Mouse (Mus musculus): ENCODE data around the gene Adamts3.

The Adamts3 gene

DNA sequence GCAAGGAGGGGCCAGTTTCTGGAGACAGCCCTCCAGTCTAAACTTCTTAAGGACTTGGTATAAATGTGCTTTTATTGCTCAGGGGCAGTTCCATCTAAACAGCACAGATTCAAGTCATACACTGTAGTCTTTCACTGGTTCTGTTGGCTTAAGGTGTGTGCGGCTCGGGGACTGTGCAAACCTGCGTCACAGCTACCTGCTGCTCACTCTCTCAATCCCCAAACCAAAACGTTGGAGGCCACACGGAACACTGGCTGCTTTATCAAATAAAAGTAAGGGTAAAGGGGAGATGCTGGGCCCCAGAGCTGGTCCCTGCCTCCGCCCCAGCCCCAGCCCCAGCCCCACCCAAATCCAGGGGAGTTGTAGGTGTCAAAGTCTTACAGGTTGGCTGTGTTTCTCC lies 66.5 kb downstream of the Adamts3 start:
- no peak for DNase-seq (ENCODE audit: low read depth, low spot score)

DNA sequence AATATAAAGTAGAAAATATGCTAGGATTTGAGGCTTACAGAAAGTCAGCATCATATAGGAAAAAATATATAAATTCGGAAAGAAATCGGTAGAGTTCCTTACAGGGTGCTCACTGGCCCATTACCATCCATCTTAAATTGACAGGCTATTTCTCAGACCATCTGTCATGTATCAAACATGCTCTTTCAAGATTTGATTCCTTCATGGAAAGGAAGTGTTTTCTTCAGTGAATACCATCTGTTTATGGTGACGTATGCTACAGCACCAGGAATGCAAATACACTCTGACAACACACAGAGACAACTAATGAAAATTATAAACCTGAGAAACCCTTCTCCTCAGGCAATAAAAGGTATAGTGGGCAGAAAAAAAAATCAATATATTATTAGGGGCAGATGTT lies 68.6 kb downstream of the Adamts3 start:
- DNase-seq (ENCODE audit: low read depth, low spot score): no peak

DNA sequence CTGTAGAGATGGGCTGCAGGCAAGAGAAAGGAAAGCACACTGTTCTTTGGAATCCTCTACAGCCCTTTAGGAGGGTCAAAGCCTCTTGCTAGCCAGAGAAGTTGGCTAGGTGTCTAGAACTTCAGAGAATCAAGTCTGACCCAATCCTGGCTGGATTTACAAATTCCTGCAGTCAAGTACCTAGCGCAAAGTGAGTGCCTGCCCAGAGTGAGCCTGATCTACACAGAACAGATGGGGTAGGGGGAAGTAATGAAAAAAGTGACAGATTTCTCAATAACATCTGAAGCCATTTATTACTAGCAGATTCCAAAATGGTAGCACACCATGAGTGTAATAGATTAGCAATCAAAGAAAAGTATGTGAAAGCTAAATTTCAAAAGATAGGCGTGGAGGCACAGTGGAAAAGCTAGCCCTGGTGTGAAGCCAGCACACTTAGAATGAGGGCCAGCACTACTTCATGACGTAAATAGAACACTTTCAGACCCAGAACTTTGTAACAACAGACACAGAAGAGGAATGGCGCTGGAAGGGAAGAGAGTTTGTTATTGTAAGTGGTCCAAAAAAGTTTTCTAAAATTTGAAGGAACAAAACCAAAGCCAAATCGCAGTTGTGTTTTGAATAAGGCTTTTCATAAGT lies 82.8 kb downstream of the Adamts3 start:
- DNase-seq (ENCODE audit: low read depth, low spot score): no peak

DNA sequence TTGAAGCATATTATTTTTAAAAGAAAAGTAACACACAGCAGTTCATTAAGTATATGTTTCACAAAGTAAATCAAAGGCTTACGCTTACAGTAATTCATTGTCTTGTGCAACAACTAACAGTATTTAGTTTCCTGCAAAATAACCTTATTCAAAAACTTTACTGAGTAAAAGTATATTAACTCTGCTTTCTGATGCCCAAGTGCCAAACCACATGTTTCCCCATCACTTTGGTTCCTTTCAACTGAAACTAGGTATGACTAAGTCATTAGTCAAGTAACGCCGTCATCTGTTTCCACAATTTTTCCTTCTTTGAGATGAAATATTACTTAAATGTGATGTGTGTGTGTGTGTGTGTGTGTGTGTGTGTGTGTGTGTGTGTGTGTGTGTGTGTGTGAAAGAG lies 89.4 kb downstream of the Adamts3 start:
- no peak for DNase-seq (ENCODE audit: low read depth, low spot score)

DNA sequence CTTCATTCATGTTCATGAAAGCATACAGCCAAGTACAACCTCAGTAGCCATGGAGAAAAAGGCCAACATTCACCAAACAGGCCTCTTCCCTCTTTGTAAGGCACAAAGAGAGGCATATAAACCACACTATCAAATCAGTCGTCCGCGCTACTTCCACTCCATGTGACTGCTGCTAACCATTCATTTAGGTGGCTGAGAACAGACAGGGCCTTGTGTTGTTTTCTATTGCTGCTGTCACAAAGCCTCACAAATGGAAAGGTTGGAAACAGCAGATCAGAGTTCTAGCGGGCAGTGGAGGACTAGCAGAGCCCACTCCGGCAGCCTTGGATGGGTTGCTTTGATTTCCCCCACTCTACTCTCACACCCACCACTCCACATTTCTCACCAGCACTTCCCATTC lies 98.5 kb downstream of the Adamts3 start:
- no peak for DNase-seq (ENCODE audit: low read depth, low spot score)

DNA sequence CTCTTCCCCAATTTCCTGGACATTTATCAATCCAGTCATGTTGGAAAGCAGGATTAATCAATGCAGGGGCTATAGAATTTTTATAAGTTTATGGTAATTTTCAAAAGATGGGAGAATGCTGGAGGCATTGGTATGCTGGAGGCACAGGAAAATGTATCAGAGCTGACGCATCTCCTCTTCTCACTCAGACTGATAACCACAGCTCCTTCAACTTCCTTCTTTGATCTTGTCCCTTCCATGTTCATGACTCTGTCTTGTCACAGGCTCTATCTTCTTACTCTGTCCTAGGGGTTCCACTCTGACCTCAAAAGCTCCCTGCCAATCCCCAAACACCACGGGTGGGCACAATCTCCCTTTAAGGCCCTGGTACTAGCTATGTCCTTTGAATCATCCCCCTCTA lies 103.3 kb downstream of the Adamts3 start:
- no peak for DNase-seq (ENCODE audit: low read depth, low spot score)

DNA sequence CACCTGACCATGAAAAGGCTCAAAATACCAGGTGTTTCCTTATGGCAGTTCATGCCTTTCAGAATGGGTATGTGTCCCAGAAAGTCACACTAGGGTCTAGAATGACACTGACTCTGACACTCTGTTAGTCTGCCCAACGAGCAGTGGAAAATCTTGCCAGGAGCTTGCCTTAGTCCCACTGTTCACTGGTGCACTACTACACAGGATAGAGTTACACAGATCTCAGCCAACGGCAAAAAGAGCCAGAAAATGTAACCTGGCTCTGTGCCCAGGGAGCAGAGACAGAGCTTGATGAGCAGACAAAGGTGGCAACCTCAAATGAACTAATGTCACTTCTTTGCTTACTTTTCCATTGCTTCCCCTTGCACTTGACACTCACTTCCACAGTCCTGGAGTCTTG lies 104.5 kb downstream of the Adamts3 start:
- DNase-seq (ENCODE audit: low read depth, low spot score): no peak

DNA sequence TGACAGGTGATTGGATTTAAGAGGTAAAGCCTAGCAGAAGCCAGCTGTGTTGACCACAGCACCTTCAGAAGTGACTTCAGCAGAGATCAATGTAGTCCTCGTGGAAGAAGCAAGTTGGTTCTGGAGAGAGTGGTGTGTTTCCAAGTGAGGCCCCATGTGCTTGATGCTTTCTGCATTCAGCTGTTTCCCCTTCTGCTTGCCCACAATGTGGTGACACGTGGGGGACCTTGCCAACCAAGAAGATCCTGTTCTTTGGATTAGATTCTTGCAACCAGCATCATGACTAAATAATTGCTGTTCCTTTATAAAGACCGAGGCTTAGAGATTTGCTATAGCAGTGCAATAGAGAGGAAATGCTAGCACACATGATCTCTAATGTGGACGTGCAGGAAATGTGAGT lies 105.7 kb downstream of the Adamts3 start:
- DNase-seq (ENCODE audit: low read depth, low spot score): no peak

DNA sequence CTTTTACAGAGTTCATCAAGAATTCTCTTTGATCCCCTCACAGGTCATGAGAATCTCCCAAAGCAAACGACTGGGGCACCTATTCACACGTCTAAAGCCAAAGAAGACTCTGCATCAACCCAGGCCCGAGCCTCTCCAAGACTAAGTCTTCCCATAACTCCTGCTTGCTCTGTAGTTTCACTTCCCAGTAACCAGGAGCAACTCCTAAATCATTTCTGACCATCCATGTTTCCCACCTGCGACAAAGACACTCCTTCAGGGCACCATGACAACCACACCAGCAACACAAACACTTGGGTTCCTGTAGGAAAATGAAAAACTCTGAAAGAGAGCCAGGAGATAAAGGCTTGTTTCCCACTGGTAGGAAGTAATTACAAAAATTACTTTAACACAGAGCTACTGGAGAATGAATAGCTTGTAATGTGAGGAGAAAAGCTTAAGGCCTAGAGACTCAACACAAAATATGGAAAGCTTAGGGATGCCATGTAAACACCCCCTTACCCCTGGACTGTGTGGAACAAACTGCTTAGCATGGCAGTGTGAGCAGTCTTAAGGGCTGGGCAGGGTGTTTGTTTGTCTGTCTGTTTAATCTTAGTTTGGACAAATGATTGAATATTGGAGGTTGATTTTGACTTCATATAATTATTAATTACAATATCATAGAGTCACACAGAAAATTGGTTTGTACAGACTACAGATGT lies 112.3 kb downstream of the Adamts3 start:
- no peak for DNase-seq (ENCODE audit: low read depth, low spot score)

DNA sequence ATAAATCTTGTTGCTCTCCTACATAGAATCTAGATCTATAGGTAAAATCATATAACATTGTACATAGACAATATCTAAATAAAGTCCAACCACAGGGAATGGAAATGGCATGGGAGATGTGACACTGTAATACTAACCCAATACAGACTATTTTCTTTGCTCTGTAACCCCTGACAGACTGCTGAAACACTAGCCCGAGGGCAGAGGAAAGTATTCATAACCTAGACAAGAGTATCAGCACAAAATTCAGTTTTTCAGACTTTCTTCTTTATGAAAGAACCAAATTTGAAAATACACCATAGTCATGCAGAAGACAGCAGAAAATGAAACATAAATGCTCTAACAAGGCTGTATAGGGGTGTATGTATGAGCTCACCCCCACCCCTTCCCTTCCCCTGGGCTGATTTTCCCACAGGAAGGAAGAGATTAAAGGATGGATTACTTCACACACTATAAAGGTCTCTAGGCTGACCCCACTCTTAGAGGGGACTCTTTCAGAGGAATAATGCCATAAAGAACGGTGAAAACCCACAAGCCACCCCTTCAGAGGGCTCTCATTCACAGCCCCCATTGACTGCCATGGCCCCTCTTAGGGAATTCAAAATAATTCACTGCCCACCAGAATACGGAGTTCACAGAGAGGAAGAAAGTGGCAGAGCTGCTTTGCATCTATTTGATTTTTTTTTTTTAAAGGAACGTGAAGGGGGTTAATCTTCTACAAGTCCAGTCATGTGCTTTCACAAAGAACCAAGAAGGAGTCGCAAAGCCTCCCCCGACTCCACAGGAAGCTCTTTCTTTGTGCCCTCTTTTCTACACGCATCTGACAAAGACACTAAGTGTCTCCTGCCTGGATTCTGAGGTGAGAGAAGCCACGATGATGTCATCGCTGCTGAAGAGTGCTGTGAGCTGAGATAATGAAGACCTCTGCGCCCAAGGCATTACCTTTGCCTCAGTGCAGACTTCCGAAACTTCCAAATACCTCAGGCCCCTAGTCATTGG lies 119.6 kb downstream of the Adamts3 start:
- no peak for DNase-seq (ENCODE audit: low read depth, low spot score)

DNA sequence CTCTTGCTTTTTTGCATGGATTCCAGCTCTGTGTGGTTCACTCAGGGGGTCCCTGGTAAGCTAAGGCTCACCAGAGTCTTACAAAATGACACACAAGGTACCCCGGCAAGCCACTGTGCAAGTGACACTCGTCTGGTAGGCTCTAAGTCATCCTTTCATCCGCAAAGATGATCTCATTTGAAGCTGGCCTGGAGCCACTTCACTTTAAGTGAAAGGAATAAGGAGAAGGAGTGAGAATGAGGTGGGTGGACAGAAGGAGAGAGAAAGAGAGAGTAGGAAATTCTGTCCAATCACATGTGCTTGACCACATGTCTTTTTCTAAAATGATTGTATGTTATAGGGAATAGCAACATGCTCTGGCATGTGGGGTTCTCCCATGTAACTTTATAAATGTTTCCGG lies 122.8 kb downstream of the Adamts3 start:
- no peak for DNase-seq (ENCODE audit: low read depth, low spot score)

DNA sequence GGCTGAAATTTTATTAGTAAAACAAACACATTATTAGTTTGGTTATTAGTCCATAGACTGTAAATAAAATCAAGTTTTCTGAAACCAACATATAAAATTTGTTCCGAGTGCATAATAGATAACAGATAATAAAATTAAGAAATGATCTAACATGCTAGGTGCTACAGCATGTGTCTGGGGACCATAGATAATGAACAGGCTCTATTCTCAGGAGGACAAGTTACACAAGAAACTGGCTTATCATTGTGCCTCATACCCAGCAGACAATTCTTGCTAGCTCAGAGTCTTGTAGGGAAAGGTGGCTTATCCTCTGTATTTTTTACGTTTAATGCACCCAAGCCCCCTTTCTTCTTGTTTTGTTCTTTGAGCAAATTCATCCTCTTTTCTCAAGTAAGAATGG lies 131.3 kb downstream of the Adamts3 start:
- DNase-seq (ENCODE audit: low read depth, low spot score): no peak

DNA sequence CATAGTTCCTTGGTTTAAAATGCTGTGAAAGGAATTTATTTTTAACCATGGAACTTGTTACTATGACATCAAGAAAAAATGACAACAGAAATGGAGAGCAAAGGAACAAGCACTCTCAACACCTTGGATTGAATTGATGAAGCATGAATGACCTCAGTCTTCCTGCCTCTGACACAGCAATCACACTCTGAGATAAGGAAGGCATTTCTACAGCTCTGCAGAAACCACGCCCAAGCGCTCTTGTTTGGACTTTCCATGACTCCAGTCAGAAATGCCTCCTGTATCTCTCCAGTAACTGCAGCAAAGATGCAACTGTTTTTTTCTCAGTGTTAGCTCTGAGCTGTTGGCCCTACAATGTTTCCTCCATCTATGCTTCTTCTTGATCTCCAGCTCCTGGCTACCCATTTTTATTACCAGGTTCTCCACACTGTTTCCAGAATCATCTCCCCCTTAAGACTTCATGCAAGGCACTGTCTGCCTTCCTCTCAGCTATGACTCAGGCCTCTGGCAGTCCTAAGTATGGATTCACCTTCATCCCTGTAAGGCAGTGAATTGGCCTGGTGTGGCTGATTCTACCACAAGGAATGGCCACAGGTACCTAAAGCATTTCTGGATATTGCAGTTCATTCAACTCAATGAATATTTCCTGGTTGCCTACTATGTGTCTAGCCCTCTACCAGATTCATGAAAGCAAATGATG lies 134.8 kb downstream of the Adamts3 start:
- DNase-seq (ENCODE audit: low read depth, low spot score): no peak

DNA sequence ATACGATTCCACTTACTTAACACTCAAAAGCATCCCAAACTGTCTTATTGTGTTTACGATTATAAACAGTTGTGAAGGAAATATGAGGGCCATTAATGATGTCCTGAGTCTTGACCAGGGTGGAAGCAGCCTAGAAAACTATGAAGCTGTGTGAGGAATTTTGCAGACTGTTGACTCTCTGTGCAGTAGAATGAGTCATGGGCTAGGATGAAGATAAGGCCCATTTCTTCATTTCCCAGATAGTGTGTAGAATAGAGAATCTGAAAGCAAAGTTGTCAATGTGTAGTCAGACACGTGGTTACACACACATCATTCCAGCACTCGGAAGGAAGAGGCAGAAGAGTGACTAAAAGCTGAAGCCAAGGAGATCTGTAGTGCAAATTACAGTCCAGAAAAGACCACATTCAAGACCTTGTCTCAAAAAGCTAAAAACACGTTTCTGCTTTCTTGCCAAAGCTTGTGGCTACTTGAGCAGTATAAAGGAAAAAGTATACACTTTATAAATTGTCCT lies 135.9 kb downstream of the Adamts3 start:
- no peak for DNase-seq (ENCODE audit: low read depth, low spot score)

DNA sequence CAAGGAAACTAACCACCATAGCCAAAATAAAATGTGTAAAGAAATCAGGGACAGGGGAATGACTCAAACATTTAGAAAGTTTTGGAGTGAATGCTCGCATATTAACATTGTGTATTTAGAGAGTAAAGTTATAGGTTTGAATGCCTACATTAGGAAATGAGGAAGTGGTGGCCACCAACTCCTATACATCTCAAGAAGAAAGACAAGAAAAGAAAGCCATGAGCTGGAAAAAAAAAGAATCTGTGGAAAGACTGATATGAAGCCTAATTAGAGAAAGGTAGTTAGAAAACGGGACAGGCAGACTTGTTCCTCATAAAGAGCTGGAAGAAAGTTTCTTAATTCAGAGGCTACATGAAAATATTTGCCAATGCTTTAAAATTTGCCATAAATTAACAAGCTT lies 138.0 kb downstream of the Adamts3 start:
- DNase-seq (ENCODE audit: low read depth, low spot score): no peak

DNA sequence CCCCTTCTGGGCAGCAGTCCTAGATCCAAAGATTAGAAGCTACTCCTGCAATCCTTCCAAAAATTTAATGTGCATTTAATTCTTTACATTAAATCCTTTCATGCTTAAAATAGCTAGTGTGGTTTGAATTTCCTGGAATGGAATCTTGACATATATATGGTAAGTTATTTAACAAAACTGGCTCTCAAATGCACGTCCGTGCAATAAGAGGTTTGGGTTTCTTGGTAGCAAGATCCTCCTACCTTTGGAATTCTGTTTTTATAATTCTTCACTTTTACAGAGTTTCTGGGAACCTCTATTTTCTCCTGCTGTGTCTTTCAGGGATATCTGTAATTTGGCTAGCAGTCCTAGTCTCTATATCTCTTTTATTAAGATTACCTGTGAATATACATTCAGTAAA lies 148.4 kb downstream of the Adamts3 start:
- DNase-seq (ENCODE audit: low read depth, low spot score): no peak

DNA sequence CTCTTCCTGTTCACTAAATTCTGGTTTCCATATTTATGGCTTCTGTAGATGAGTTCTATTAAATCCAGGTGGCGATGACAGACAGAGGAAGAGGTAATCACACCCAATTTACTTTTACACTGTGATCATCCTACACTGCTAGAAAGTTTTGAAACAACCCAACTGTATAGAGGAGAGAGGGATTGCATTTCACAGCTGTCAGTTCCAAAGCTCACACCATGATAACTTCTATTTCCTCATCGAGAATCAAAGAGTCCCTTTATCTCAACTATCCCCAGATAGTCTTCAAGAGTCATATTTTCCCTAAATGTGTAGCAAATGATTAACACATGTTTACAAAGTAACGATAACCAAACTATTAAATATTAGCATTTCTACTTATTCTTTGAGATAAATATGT lies 152.7 kb downstream of the Adamts3 start:
- no peak for DNase-seq (ENCODE audit: low read depth, low spot score)

DNA sequence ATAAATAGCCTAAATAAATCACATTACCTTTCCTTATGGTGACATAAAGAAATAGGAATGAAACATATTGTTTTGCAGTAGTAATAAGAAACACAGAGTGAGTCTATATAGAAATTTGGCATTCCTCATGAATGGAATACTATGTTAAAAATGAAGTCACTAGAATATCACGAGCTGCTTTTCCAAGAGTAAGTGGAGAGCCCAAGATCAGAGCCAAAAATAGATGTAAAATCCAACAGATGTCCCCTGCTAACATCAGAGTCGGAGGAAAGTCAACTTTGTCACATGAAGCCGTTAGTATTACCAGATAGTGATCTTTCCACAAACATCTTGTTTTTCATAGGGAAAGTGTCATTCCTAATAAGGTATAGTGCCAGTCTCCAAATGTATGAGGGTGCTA lies 155.0 kb downstream of the Adamts3 start:
- no peak for DNase-seq (ENCODE audit: low read depth, low spot score)

DNA sequence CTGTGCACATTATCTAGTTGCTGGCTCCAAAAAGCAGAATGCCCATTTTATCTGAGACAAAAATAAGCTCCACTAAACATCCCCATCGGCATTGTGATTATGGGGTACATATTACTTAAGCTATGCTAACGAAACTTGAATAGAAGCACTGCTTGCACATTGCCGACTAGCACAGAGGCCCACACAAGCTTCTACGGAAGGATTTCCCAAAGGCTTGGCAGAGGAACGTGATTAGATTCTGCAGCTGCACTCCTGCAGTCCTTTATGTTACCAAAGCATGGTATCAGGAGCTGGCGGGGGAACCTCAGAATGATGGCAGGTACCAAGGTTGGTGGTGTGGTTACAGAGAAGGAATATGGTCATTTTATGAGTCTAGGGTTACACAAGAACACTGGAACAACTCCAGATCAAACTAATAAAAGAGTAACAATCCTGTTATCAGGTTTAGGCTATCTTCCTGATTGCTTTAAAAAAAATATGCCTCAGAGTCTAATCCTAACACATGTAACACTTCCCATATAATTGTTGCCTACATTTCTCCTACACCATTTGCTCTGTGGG lies 155.6 kb downstream of the Adamts3 start:
- DNase-seq (ENCODE audit: low read depth, low spot score): no peak

DNA sequence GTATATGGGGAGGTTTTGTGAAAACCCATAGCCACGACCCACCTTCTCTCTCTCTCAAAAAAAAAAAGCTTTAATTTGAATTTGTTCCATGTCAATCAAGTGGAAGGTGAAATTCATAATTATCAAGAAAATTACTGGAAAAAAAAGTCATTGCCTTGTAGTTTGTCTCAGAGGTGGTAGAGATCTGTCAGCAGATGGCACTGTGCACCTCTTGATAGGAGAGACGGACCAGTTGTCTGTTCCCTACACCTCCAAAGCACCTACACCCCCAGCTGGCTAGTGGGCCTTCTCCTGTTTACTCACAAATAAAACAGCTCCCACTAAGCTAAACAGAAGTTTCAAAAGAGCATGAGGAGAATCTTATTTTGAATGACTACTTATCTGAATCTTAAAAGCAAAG lies 168.6 kb downstream of the Adamts3 start:
- DNase-seq (ENCODE audit: low read depth, low spot score): no peak

DNA sequence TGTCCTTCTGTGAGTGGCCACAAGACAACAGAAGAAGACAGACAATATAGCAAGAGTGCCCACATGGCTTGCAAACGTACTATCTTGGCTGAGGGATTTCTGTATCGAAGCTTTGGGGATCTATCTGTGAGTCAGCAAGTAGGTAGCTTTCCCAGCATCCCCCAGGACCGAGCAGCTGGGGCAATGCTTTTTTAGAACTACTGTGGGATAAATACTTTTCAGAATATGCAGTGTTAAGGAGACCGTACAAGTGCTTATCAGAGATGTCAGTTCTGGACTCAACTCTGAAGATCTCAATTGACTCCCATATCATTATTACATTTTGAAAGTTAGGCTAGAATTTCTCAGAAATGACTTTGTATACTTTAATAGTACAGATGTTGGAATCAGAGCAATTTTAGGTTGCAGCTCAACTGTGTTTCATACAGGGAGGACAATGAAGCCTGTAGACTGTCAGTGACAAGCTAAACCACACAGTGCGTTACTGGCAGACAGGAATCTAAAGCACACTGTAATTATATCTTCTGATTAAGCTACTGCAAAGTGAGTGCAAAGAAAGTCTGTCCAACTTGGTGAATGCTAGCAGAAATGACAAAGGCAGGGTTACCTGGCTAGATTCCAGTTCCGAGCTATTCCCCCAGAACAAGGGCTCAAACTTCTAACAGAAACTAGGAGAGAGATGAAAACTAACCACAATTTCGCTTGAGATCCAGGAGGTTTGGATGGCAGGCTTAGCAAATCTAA lies 171.8 kb downstream of the Adamts3 start:
- DNase-seq (ENCODE audit: low read depth, low spot score): no peak

Measured in c-Kit-negative CD71-positive TER-119-positive erythroid progenitor cells, embryonic 14.5 days (primary cell).